Mouse (Mus musculus): ENCODE results near the gene Hsd11b2.
A peak's percentile ranks its signal among the peaks of the same experiment; 100 is the strongest.

Hsd11b2 gene

GRCm38 (mm10) chr8:105488082-105488481 lies 30.5 kb upstream of the Hsd11b2 start:
- DNase-seq = no peak

- no peak for DNase-seq
These were observed 29.3 kb upstream of the Hsd11b2 start for GRCm38 (mm10) chr8:105489281-105489680.

- DNase-seq = no peak
These were observed 25.1 kb upstream of the Hsd11b2 start for GRCm38 (mm10) chr8:105493495-105493894.

- DNase-seq = no peak
These were observed 24.0 kb upstream of the Hsd11b2 start for GRCm38 (mm10) chr8:105494566-105494965.

- DNase-seq = no peak
These were observed 22.9 kb upstream of the Hsd11b2 start for GRCm38 (mm10) chr8:105495350-105496302.

- DNase-seq = peak; percentile 91
These were observed 21.9 kb upstream of the Hsd11b2 start, which contains the start of gene Zdhhc1 for GRCm38 (mm10) chr8:105496439-105497180. Gene Zdhhc1 (minus strand): TSS chr8:105496902.

- no peak for DNase-seq
These were observed 18.8 kb upstream of the Hsd11b2 start for GRCm38 (mm10) chr8:105499787-105500186.

- DNase-seq = no peak
These were observed 13.9 kb upstream of the Hsd11b2 start for GRCm38 (mm10) chr8:105504617-105505016.

GRCm38 (mm10) chr8:105506977-105507376 lies 11.6 kb upstream of the Hsd11b2 start:
- no peak for DNase-seq

GRCm38 (mm10) chr8:105508758-105509157 lies 9.8 kb upstream of the Hsd11b2 start:
- DNase-seq = no peak

GRCm38 (mm10) chr8:105509997-105510735 lies 8.4 kb upstream of the Hsd11b2 start:
- DNase-seq = no peak

- DNase-seq = no peak
These were observed 4.4 kb upstream of the Hsd11b2 start for GRCm38 (mm10) chr8:105514194-105514593.

GRCm38 (mm10) chr8:105514656-105515055 lies 3.9 kb upstream of the Hsd11b2 start:
- peak; percentile 33 for DNase-seq

- DNase-seq = peak; percentile 84
These were observed 2.4 kb upstream of the Hsd11b2 start for GRCm38 (mm10) chr8:105516018-105516645.

GRCm38 (mm10) chr8:105517346-105517745 lies 1.2 kb upstream of the Hsd11b2 start:
- no peak for DNase-seq

- DNase-seq = no peak
These were observed 1.0 kb downstream of the Hsd11b2 start for GRCm38 (mm10) chr8:105519591-105519990.

- no peak for DNase-seq
These were observed 2.0 kb downstream of the Hsd11b2 start for GRCm38 (mm10) chr8:105520521-105520920.

- DNase-seq = no peak
These were observed 2.5 kb downstream of the Hsd11b2 start for GRCm38 (mm10) chr8:105521061-105521460.

GRCm38 (mm10) chr8:105521995-105522769 lies 3.6 kb downstream of the Hsd11b2 start:
- no peak for DNase-seq

- no peak for DNase-seq
These were observed 4.3 kb downstream of the Hsd11b2 start for GRCm38 (mm10) chr8:105522890-105523289.

GRCm38 (mm10) chr8:105527110-105527509 lies 8.6 kb downstream of the Hsd11b2 start:
- DNase-seq = no peak

- no peak for DNase-seq
These were observed 9.7 kb downstream of the Hsd11b2 start for GRCm38 (mm10) chr8:105528206-105528605.
